Mouse (Mus musculus) limb, embryonic 12.5 days (tissue): Measurements from ENCODE around the gene Enpp1. TPM values are rescaled to one million over a fixed set of nuclear protein-coding genes. Genes with fewer than 3 reads are reported as not detected.
"Not testable (repeated sequence)": the region's sequence is repeated elsewhere in the genome, so short reads cannot be mapped to it uniquely, and the experiment has no call there.

Experiments used
- ATAC-seq: fragments of 200-750 bp; cut with Nextera tagmentation; 2 replicates; pipeline ENCODE4 v1.8.0; 2017; ENCODE audit warnings: low read depth, moderate TSS enrichment; ENCODE audit not compliant: insufficient number of reproducible peaks, insufficient read depth, low FRiP score, low TSS enrichment
- H3K27ac ChIP-seq: fragments of 300-500 bp; sonication (generic); 2 replicates; pipeline ENCODE4 v1.5.1; 2016; ENCODE audit warnings: mild to moderate bottlenecking, moderate library complexity
- H3K27me3 ChIP-seq: fragments of 300-500 bp; sonication (generic); 2 replicates; pipeline ENCODE4 v1.6.1; 2016; ENCODE audit warnings: mild to moderate bottlenecking, moderate library complexity
- H3K36me3 ChIP-seq: fragments of 300-500 bp; sonication (generic); 2 replicates; pipeline ENCODE4 v1.6.1; 2016; ENCODE audit warnings: mild to moderate bottlenecking, moderate library complexity
- H3K4me1 ChIP-seq: fragments of 300-500 bp; sonication (generic); replicated peaks from 2 replicates; pipeline ENCODE4 v1.6.1; 2016
- H3K4me2 ChIP-seq: fragments of 300-500 bp; sonication (generic); 2 replicates; pipeline ENCODE4 v1.6.1; 2016; ENCODE audit warnings: mild to moderate bottlenecking, moderate library complexity
- H3K4me3 ChIP-seq: fragments of 300-500 bp; sonication (generic); replicated peaks from 2 replicates; pipeline ENCODE4 v1.5.1; 2016; ENCODE audit warnings: mild to moderate bottlenecking
- H3K9ac ChIP-seq: fragments of 300-500 bp; sonication (generic); replicated peaks from 2 replicates; pipeline ENCODE4 v1.6.1; 2016; ENCODE audit warnings: mild to moderate bottlenecking, moderate library complexity
- H3K9me3 ChIP-seq: fragments of 300-500 bp; sonication (generic); 2 replicates; pipeline ENCODE4 v1.6.1; 2016; ENCODE audit warnings: mild to moderate bottlenecking, moderate library complexity
- WGBS: fragments of 180-500 bp; shearing (Covaris S2); methylation state at CpG from one replicate; pipeline ENCODE4 v1.1.7; 2016; 5-methylcytosine and 5-hydroxymethylcytosine counted together
- polyA plus RNA-seq: library from polyadenylated mRNA; unstranded; fragments of >200 nt; fragmentation: Nextera tagmentation; extraction: Ambion mirVana; gene quantifications from 2 replicates; pipeline ENCODE4 v1.2.1, GENCODE M21; 2016

Enpp1 gene
- polyA plus RNA-seq, 1 experiment from 2014 or later = 3.3 TPM

- WGBS = 86% methylated on average over 1 of the region's 1 CpGs
- not testable (repeated sequence) for H3K36me3 ChIP-seq, H3K4me3 ChIP-seq, H3K9me3 ChIP-seq, H3K4me2 ChIP-seq, H3K4me1 ChIP-seq, H3K27ac ChIP-seq, H3K27me3 ChIP-seq, ATAC-seq, H3K9ac ChIP-seq
These were observed 95.4 kb downstream of the Enpp1 start for GRCm38 (mm10) chr10:24616572-24616971.

DNA sequence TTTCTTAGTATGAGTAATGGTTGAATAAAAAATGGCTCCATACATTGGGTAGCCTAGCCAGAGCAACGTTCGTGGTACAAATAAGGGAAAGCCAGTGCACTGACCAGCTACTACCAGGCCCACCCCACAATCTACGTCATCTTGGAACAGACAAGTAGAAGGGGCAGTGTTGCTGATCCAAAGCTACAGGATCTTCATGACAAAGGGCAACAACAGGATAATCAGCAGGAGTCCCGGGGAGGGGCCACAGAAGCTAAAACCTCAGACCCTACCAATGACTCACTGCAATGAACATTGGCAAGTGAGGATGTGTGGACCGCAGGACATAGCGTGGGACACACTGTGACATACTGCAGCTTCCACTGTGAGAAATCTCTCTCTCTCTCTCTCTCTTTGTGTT is 96.2 kb downstream of the Enpp1 start:
- Histone ChIP-seq H3K4me1 (no peaks in the 10 kb centered on the region), H3K27ac (no peak overlapping the region), H3K9ac (no peak overlapping the region), H3K4me3 (no peak overlapping the region), H3K36me3 (no peaks in the 10 kb centered on the region), H3K9me3 (no peaks in the 10 kb centered on the region), H3K27me3 (no peaks in the 10 kb centered on the region), H3K4me2 (no peak overlapping the region)
- no peak for ATAC-seq
- WGBS = 91% methylated on average over 6 of the region's 6 CpGs

DNA sequence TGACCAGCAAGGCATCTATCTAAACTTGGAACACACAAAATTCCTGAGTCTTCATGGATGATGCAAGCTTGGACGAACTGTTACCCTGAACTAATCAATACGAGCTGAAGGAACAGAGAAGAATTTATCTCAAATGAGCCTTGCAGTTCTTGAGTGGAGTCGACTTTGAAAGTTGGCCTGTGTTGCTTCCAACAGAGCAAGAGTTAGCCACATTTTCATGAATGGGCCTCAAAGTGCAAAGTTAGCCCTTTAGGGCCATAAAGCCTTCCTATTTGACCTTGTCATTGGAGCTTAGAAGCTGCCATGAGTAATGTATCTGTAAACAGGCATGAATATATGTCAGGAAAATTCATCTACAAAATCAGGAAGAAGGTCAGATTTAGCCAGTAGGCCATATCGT is 97.2 kb downstream of the Enpp1 start:
- Histone ChIP-seq H3K9ac (no peak overlapping the region), H3K4me3 (no peak overlapping the region), H3K4me2 (no peak overlapping the region), H3K9me3 (no peaks in the 10 kb centered on the region), H3K4me1 (no peaks in the 10 kb centered on the region), H3K27me3 (no peaks in the 10 kb centered on the region), H3K27ac (no peak overlapping the region), H3K36me3 (no peaks in the 10 kb centered on the region)
- WGBS = 88% methylated on average over 4 of the region's 4 CpGs
- ATAC-seq = no peak

DNA sequence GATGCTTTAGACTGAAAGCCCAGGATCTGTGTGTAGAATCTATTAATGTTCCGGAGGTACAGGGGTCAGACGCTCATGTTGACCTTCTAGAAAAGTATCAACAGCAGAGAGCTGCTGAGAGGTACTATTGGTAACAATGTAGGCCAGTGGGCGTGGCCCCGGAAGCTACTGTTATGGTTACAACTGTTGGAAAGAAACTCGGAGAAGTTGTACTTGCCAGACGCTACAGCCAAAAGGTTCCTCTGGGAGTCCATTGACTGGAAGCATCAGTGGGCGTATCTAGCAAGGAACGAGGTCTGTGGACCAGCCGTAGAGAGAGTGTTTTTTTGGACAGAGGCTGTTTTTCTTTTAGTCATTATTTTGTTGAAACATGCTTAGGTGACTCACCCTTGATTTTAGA is 102.2 kb downstream of the Enpp1 start:
- no peaks in the 10 kb centered on the region for H3K27me3 ChIP-seq
- H3K4me3 ChIP-seq = no peak overlapping the region
- H3K4me2 ChIP-seq = no peak overlapping the region
- H3K4me1 ChIP-seq = no peaks in the 10 kb centered on the region
- H3K9me3 ChIP-seq = no peaks in the 10 kb centered on the region
- H3K27ac ChIP-seq = no peak overlapping the region
- WGBS = 92% methylated on average over 9 of the region's 9 CpGs
- H3K36me3 ChIP-seq = no peaks in the 10 kb centered on the region
- no peak for ATAC-seq
- H3K9ac ChIP-seq = no peak overlapping the region

GRCm38 (mm10) chr10:24609146-24609545 is 102.8 kb downstream of the Enpp1 start:
- H3K27me3 ChIP-seq = no peaks in the 10 kb centered on the region
- ATAC-seq = no peak
- no peak overlapping the region for H3K9ac ChIP-seq
- no peak overlapping the region for H3K4me2 ChIP-seq
- no peaks in the 10 kb centered on the region for H3K9me3 ChIP-seq
- no peak overlapping the region for H3K27ac ChIP-seq
- H3K4me1 ChIP-seq = no peaks in the 10 kb centered on the region
- no peaks in the 10 kb centered on the region for H3K36me3 ChIP-seq
- 85% methylated on average over 3 of the region's 3 CpGs for WGBS
- no peak overlapping the region for H3K4me3 ChIP-seq

GRCm38 (mm10) chr10:24603727-24604126 is 108.2 kb downstream of the Enpp1 start:
- no peaks in the 10 kb centered on the region for H3K36me3 ChIP-seq
- ATAC-seq = no peak
- H3K27me3 ChIP-seq = no peaks in the 10 kb centered on the region
- no peaks in the 10 kb centered on the region for H3K4me1 ChIP-seq
- H3K4me2 ChIP-seq = no peak overlapping the region
- no peak overlapping the region for H3K4me3 ChIP-seq
- no peak overlapping the region for H3K9ac ChIP-seq
- no peaks in the 10 kb centered on the region for H3K9me3 ChIP-seq
- no peak overlapping the region for H3K27ac ChIP-seq

- Histone ChIP-seq H3K27ac (no peak overlapping the region), H3K4me1 (no peaks in the 10 kb centered on the region), H3K9ac (no peak overlapping the region), H3K4me2 (no peak overlapping the region), H3K36me3 (no peaks in the 10 kb centered on the region), H3K27me3 (no peaks in the 10 kb centered on the region), H3K9me3 (no peaks in the 10 kb centered on the region), H3K4me3 (no peak overlapping the region)
- no peak for ATAC-seq
- WGBS = 77% methylated on average over 2 of the region's 2 CpGs
These were observed 108.9 kb downstream of the Enpp1 start for GRCm38 (mm10) chr10:24603035-24603434.

DNA sequence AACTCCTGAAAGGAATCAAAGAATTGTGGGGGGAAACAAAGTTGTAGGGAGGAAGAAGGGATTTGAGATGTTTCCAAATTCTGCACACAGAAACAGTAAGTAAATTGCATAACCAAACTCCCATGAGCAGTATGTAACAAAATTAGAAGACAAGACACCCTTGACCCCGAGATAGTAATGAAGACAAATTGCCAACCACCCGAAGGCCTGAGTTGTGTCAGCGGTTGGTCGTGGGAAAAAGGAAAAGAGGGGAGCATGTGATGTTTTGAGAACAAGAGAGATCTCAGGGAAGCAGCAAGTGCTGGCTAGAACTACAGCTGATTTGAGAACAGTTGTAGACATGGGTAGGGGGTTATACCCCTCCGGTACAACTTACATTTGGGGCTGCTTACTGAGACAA is 112.2 kb downstream of the Enpp1 start:
- no peak for ATAC-seq
- WGBS = 82% methylated on average over 5 of the region's 5 CpGs

GRCm38 (mm10) chr10:24598693-24599092 is 113.3 kb downstream of the Enpp1 start:
- H3K27ac ChIP-seq = no peak overlapping the region
- no peak overlapping the region for H3K4me2 ChIP-seq
- peaks cover 7% of the 10 kb centered on the region for H3K27me3 ChIP-seq
- ATAC-seq = no peak
- no peaks in the 10 kb centered on the region for H3K36me3 ChIP-seq
- H3K9ac ChIP-seq = no peak overlapping the region
- H3K4me3 ChIP-seq = no peak overlapping the region
- 88% methylated on average over 6 of the region's 6 CpGs for WGBS
- no peaks in the 10 kb centered on the region for H3K9me3 ChIP-seq
- peaks cover 32% of the 10 kb centered on the region for H3K4me1 ChIP-seq

More for the DNA sequence above, 112.2 kb downstream of the Enpp1 start:
- H3K36me3 ChIP-seq = no peaks in the 10 kb centered on the region
- H3K4me2 ChIP-seq = no peak overlapping the region
- no peak overlapping the region for H3K4me3 ChIP-seq
- H3K9ac ChIP-seq = no peak overlapping the region
- peaks cover 21% of the 10 kb centered on the region for H3K4me1 ChIP-seq
- peaks cover 7% of the 10 kb centered on the region for H3K27me3 ChIP-seq
- no peak overlapping the region for H3K27ac ChIP-seq
- no peaks in the 10 kb centered on the region for H3K9me3 ChIP-seq

- Histone ChIP-seq H3K27me3 (peaks cover 7% of the 10 kb centered on the region), H3K4me2 (peak overlapping the region; percentile 70), H3K36me3 (no peaks in the 10 kb centered on the region), H3K4me1 (peaks cover 41% of the 10 kb centered on the region), H3K9ac (no peak overlapping the region), H3K9me3 (no peaks in the 10 kb centered on the region), H3K4me3 (no peak overlapping the region), H3K27ac (no peak overlapping the region)
- 84% methylated on average over 4 of the region's 4 CpGs for WGBS
- no peak for ATAC-seq
These were observed 114.2 kb downstream of the Enpp1 start for GRCm38 (mm10) chr10:24597789-24598188.

DNA sequence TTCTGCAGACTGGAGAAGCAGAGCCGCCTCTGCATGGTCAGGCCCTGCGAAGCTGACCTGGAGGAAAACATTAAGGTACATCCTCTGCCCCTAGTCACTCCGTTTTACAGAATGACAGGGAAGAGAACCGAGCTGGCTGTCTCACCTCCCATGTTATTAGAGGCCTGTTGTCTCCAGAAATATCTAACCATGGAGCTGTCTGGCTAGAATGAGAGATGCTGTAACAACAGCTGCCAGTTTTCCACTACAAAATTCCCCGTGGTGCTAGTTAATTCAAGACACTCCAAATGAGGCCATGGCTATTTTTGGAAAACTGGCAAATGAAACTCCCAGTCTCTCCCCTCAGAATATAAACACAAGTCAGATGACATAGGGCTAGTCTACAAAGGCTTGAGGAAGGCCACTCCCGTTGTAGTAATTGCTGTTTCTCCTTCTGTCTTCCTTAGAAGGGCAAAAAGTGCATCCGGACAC is 115.1 kb downstream of the Enpp1 start:
- ATAC-seq = no peak
- Histone ChIP-seq H3K4me2 (peak overlapping the region; percentile 70), H3K9me3 (no peaks in the 10 kb centered on the region), H3K4me1 (peaks cover 47% of the 10 kb centered on the region), H3K36me3 (no peaks in the 10 kb centered on the region), H3K27ac (peak overlapping the region; percentile 89; the same call in 1 of the 2 replicates), H3K27me3 (peaks cover 7% of the 10 kb centered on the region), H3K9ac (no peak overlapping the region), H3K4me3 (peak overlapping the region; percentile 64)
- WGBS = 61% methylated on average over 7 of the region's 7 CpGs

DNA sequence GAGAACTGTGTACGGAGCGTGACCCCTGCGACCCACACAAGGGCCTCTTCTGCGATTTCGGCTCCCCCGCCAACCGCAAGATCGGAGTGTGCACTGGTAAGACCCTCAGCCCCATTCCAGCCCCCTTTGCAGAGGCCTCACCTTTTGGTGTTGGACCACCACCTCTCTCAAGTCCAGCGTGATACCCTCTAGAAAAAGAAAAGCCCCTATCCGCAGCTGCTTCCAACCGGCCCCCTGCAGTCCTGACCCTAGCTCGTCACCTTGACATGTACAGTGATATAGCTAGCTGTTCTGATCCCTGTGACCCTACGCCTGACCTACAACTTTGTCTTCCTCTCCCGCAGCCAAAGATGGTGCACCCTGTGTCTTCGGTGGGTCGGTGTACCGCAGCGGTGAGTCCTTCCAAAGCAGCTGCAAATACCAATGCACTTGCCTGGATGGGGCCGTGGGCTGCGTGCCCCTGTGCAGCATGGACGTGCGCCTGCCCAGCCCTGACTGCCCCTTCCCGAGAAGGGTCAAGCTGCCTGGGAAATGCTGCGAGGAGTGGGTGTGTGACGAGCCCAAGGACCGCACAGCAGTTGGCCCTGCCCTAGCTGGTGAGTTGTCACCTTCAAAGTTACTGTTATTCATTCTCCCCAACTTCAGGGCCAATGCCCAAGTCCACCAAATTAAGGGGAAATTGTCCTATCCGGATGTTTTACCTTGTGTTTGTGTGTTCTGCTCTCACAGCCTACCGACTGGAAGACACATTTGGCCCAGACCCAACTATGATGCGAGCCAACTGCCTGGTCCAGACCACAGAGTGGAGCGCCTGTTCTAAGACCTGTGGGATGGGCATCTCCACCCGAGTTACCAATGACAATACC is 115.7 kb downstream of the Enpp1 start:
- peak; percentile 32 for ATAC-seq
- H3K4me1 ChIP-seq = peaks cover 53% of the 10 kb centered on the region
- H3K9me3 ChIP-seq = no peaks in the 10 kb centered on the region
- peaks cover 7% of the 10 kb centered on the region for H3K27me3 ChIP-seq
- peak overlapping the region; percentile 64 for H3K4me3 ChIP-seq
- H3K36me3 ChIP-seq = no peaks in the 10 kb centered on the region
- 26% methylated on average over 31 of the region's 31 CpGs for WGBS
- peak overlapping the region; percentile 70 for H3K4me2 ChIP-seq
- peak overlapping the region; percentile 89 for H3K27ac ChIP-seq
- peak overlapping the region; percentile 81 for H3K9ac ChIP-seq
